Mouse (Mus musculus) layer of hippocampus, postnatal 36 days (tissue): Measurements from ENCODE around the gene Serpinc1. TPM values are rescaled to one million over a fixed set of nuclear protein-coding genes. Genes with fewer than 3 reads are reported as not detected.
"Not testable (repeated sequence)": the region's sequence is repeated elsewhere in the genome, so short reads cannot be mapped to it uniquely, and the experiment has no call there.

ENCODE experiments used
- DNase-seq, 2 experiments: peaks; one replicate each; pipeline ENCODE4 v3.0.0; 2022
- total RNA-seq, 2 experiments: library from RNA; stranded (reverse); gene quantifications; 2 replicates each; pipeline ENCODE4 v1.2.3; 2021

The Serpinc1 gene
- total RNA-seq, 2 experiments from 2014 or later, result 0.20 to 0.65 TPM

GRCm38 (mm10) chr1:161025410-161026210, 47.2 kb downstream of the Serpinc1 start:
- DNase-seq, result no peak

- no peak for DNase-seq
Observed at GRCm38 (mm10) chr1:161027196-161027595, 48.8 kb downstream of the Serpinc1 start.

GRCm38 (mm10) chr1:161028427-161028826, 50.0 kb downstream of the Serpinc1 start:
- DNase-seq, result not testable (repeated sequence)

- no peak for DNase-seq
Observed at GRCm38 (mm10) chr1:161030058-161030457, 51.7 kb downstream of the Serpinc1 start.

GRCm38 (mm10) chr1:161031881-161032280, 53.5 kb downstream of the Serpinc1 start:
- DNase-seq, result no peak

GRCm38 (mm10) chr1:161032345-161032744, 54.0 kb downstream of the Serpinc1 start:
- DNase-seq, result no peak

- DNase-seq, result no peak
Observed at GRCm38 (mm10) chr1:161033856-161034434, 55.6 kb downstream of the Serpinc1 start.

GRCm38 (mm10) chr1:161034435-161035280, 56.3 kb downstream of the Serpinc1 start, which contains the start of gene Zbtb37:
Zbtb37 (minus strand) TSS chr1:161034849.
- DNase-seq, result peak; percentile 97

GRCm38 (mm10) chr1:161035281-161035785, 56.9 kb downstream of the Serpinc1 start:
- no peak for DNase-seq

- DNase-seq, result no peak
Observed at GRCm38 (mm10) chr1:161035786-161036404, 57.5 kb downstream of the Serpinc1 start.

GRCm38 (mm10) chr1:161036411-161036841, 58.0 kb downstream of the Serpinc1 start:
- no peak for DNase-seq

- no peak for DNase-seq
Observed at GRCm38 (mm10) chr1:161037026-161037425, 58.6 kb downstream of the Serpinc1 start.

- no peak for DNase-seq
Observed at GRCm38 (mm10) chr1:161037599-161037998, 59.2 kb downstream of the Serpinc1 start.

- no peak for DNase-seq
Observed at GRCm38 (mm10) chr1:161038004-161038403, 59.6 kb downstream of the Serpinc1 start.

- no peak for DNase-seq
Observed at GRCm38 (mm10) chr1:161038968-161039721, 60.8 kb downstream of the Serpinc1 start.

- no peak for DNase-seq
Observed at GRCm38 (mm10) chr1:161039741-161040425, 61.5 kb downstream of the Serpinc1 start.

GRCm38 (mm10) chr1:161040426-161040770, 62.0 kb downstream of the Serpinc1 start:
- DNase-seq, result no peak

GRCm38 (mm10) chr1:161040855-161041254, 62.5 kb downstream of the Serpinc1 start:
- DNase-seq, result no peak

- no peak for DNase-seq
Observed at GRCm38 (mm10) chr1:161041261-161042020, 63.1 kb downstream of the Serpinc1 start.

GRCm38 (mm10) chr1:161046972-161047371, 68.6 kb downstream of the Serpinc1 start:
- no peak for DNase-seq
